Mouse (Mus musculus) kidney, adult 2 months (tissue): ENCODE measurements around the gene Klhl2.

ENCODE experiments used
- CTCF ChIP-seq: fragments of 200-500 bp; conservative IDR thresholded peaks from 2 replicates; pipeline ENCODE4 v1.5.1; 2011; ENCODE audit warnings: low read depth, mild to moderate bottlenecking, control low read depth, low read length, moderate library complexity, mixed read lengths; ENCODE audit not compliant: insufficient read depth, insufficient read length
- POLR2A ChIP-seq: fragments of 200-500 bp; IDR thresholded peaks from one replicate; pipeline ENCODE4 v1.6.1; 2011; ENCODE audit warnings: low read depth, low read length, control low read depth

GRCm38 (mm10) chr8:64827356-64827755, 22.5 kb downstream of the Klhl2 start:
- TF ChIP-seq CTCF (no peak), POLR2A (no peak)
